Mouse (Mus musculus) lung, adult 18-20 months (tissue): Measurements from ENCODE around the gene Stard5.

Experiments used
- DNase-seq, 2 experiments: peaks; one replicate each; pipeline ENCODE4 v3.0.0; 2022; ENCODE audit warnings: mixed read lengths in 2 of 2

Gene Stard5

GRCm38 (mm10) chr7:83635726-83636125 lies 4.0 kb downstream of the Stard5 start:
- DNase-seq, result no peak

DNA sequence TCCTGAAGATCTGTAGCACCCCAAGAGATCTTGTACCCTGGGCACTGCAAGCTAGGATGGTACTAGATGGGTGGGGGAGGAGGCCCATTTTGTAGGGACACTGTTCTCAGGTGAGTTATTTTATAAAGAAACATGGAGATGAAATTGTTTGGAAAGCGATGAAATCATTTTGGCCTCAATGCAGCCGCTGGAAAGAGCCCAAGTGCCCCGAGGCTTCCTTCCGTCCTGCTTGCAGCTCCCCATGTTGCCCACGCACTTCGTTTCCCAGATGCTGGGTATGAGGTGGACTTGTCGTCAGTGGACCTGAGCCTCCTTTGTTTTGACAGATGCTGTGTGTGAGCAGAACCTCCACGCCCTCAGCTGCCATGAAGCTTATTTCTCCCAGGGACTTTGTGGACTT lies 4.7 kb downstream of the Stard5 start:
- no peak for DNase-seq

DNA sequence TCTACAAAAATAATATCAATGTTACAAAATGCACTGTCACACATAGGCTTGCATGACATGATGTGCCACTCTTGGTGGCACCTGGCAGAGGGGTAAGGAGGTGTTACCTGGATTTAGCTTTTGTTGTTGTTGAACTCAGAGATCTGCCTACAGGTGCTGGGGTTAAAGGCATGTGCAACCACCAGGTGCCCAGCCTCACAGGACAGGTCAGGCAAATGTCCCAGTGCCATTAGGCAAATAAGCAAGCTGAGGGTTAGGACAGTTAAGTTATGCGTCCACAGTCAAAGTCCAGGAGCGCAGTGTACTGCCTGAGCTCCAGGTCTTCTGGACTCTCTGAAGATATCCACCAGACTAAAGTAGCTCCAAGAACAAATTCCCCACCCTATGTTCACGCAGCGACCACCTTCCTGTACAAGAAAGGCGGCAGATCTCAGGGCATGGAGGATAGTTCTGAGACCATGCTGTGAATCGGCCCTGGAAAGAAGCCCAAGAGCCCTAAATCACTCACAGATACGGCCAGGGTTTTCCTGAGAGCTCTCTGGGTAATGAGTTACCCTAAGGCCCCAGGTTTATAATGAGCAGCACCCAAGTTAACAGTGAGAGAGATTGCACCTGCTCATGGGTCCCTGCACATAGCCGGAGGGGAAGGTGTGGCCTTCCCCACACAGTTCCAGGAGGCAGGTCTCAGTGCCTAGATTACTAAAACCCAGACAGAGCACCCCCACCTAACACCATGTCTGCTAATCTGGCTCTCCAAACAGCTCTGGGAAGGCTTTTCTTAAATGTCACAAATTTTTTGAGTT lies 6.2 kb downstream of the Stard5 start:
- no peak for DNase-seq

- DNase-seq, result no peak
Observed at GRCm38 (mm10) chr7:83639084-83639483, 7.3 kb downstream of the Stard5 start.

- DNase-seq, result no peak
Observed at GRCm38 (mm10) chr7:83640581-83640980, 8.8 kb downstream of the Stard5 start.

DNA sequence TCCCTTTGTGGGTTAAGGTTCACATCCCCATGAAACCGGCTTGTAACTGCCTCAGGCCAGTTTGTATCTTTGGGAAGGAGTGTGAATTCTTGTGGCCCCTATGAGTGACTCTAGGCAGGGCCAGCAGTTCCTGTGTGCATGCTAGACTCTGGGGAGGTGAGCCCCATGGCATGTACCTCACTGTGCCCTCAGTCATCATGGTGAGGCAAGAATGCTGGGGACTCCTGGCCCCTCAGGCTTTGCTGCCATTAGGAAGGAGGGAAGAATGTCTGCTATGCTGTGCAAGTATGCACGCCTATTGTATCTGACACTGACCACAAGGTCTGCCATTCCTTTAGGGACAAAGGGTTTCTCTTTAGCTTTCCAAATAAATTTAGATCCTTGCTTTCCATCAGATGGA lies 9.4 kb downstream of the Stard5 start:
- DNase-seq, result no peak

- no peak for DNase-seq
Observed at GRCm38 (mm10) chr7:83643581-83643980, 11.8 kb downstream of the Stard5 start.

GRCm38 (mm10) chr7:83644761-83645160 lies 13.0 kb downstream of the Stard5 start:
- no peak for DNase-seq

DNA sequence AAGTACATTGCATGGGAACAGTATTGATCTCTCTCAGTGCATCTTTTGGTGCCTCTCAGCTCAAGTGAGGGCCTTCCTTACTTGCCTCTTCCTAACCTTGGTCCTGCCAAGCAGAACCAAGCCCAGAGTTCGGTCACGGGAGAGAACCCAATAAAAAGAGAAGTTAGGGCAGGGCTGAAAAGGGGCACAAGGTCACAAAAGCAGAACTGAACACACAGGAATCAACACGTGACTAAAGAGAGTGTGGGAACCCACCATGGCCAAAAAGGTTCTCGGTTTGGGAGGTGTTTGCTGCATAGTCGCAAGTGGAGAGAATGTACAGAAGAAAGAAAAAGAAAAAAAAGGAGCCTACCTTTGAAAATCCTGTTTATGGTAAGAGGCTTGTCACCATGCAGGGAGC lies 13.7 kb downstream of the Stard5 start:
- DNase-seq, result peak in 1 of 2 experiments; percentile 43

- DNase-seq, result no peak
Observed at GRCm38 (mm10) chr7:83648807-83649206, 17.0 kb downstream of the Stard5 start.

GRCm38 (mm10) chr7:83650638-83651037 lies 18.9 kb downstream of the Stard5 start:
- no peak for DNase-seq

DNA sequence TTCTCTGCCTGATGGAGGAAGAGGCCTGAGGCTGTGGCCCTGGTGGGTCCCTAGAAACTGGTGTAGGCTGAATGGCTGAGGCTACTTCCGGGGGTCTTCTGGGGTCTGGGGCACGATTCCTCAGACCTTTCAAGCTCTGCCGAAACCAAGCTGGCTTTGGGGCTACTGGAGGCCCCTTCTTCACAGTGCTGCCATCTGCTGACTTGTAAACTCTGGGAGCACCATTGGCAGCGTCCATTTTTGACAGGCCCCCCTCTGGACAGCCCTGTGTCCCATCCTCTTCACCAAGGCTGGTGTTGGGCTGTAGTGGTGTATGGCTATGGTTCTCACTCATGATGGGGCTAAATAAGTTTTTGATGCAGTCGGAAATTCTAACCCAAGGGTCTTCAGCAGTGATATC lies 20.7 kb downstream of the Stard5 start:
- no peak for DNase-seq

GRCm38 (mm10) chr7:83653605-83654051 lies 21.9 kb downstream of the Stard5 start:
- no peak for DNase-seq

GRCm38 (mm10) chr7:83654196-83654595 lies 22.4 kb downstream of the Stard5 start:
- DNase-seq, result no peak

DNA sequence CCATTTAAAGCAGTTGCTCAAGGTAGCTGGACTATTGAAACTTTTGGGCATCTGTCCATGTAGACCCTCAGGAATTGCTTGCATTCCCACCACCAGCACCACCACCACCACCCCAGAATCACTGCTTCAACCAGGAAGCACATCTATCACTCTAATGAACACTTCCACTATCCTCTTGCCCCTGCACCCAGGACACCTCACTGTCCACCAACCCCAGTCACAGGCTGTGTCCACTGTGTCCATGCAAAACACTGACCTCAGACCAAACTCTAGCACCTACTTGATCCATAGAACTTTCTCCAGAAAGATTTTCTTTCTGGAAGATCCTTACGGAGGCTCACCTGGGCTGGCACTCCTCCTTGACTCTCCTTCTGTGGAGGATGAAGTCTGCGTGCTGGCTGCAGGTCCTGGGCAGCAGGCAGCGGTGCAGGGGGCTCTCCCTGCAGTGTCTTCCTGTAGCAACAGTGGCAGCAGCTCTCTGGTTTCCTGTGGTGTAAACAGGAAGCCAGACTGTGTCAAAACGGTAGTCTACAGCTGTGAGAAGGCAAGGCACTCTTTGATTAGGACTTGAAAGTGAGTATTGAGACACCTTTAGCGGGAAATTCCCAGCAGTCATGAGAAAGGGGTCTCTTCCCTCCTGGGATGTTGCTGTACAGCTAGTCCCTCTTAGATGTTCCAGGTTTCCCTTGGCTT lies 23.3 kb downstream of the Stard5 start:
- DNase-seq, result peak in 1 of 2 experiments; percentile 48

DNA sequence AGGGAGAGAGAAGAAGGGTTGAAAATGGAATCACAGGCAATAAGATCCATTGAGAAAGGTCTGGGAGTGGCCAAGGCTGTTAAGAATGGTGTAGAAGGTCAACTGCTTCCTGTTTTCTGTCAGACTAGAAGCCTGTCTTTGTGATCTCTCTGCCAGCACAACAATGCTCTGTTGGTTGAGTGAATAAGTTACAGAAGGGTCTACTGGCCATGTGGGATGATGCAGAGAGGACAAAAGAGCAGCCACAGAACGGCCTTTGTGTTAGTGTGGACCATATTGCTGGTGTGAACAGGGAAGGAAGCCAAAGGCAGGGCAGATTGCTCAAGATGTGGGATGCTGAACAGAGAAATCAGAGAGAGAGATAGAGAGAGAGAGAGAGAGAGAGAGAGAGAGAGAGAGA lies 27.0 kb downstream of the Stard5 start:
- peak in 1 of 2 experiments; percentile 10 for DNase-seq

DNA sequence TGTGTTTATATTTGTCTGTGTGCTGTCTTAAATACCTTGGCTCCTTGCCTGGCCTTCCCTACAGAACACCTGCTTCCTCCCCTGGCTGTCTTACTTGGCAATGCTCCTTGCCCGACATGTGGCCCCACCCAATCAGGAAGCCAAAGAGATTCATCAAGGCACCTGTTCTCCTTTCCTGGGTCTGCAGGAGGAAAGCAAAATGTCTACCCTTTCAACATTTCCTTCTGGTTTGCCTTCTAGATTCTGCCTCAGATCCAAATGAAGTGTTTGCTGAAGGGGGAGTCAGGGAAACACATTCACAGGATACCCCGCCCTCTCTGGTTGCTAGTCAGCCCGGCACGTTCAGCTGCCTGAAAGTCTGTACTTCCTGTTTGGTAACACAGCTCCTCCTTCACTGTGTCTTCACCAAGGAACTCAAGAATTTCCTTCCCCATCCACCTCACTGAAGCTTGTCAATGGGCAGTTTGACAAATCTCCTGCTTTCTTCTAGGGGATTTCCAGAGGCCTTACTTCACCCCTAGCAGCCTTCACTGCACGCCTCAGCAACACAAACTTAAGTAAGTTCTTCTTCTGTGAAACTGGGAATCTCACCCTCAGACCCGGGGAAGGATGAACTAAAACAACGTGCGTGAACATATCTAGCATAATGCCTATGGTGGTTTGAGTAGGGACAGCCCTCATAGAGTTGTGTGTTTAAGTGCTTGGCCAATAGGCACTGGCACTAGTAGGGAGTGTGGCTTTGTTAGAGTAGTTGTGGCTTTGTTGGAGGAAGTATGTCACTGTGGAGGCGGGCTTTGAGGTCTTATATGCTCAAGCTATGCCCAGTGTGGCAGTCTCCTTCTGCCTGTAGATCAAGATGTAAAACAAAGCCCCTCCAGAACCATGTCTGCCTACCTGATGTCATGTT lies 27.7 kb downstream of the Stard5 start:
- peak; percentile 52 to 55 for DNase-seq

GRCm38 (mm10) chr7:83660273-83660691 lies 28.5 kb downstream of the Stard5 start:
- no peak for DNase-seq

GRCm38 (mm10) chr7:83661031-83661430 lies 29.3 kb downstream of the Stard5 start:
- DNase-seq, result no peak

DNA sequence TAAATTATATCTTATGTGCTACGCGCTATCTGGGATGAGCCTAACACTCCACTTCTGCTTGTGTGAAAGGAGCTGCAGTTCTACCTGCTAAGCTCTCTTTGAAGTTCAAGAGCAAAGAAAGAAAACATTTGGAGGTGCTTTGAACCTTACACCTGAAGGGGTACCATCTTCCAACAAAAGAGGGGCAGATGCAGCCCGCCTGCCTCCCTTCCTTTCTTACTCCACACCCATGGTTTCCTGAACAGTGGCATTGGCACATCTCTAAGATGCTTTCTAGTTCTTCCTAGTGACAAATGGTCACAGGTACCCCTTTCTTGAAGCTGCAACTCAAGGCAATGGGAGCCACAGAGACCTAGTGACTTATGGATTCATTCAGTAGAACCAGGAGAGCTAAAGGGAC lies 30.0 kb downstream of the Stard5 start:
- no peak for DNase-seq

DNA sequence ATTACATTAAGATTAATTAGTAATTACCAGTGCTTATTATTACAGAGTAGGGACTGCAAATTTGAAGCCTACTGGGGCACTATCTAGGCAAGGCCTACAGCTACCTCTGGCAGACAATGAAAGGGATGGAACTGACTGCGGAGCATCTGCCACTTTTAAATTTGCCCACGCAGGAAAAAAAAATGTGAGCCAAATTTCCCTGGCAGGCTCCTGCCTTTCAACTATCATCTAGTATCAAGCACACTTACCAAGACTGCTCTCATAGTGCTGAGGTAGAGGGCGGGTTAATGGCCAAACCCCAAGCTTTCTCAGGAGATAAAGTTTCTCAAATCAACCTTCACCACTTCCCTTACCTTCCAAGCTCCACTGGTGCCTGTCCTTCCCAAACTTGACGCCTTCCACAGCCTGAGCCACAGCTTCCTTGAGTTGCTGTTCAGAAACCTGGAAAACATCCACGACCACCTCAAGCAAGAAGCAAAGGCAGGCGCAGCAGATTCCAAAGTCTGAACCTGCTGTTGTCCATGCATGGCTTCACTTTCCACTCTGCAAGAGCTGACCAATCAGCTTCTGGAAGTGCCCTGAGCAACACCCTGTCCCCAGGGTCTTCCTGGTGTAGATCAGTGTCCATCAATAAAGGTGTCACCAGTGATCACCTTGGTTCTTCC lies 31.1 kb downstream of the Stard5 start:
- no peak for DNase-seq

- DNase-seq, result no peak
Observed at GRCm38 (mm10) chr7:83666087-83666595, 34.4 kb downstream of the Stard5 start.
